Mouse (Mus musculus) G1E (cell line): ENCODE data around the gene Sgcg.

Experiments
- CTCF ChIP-seq: IDR thresholded peaks from 2 replicates; pipeline ENCODE4 v1.5.1; 2012; ENCODE audit warnings: low read depth, low read length, inconsistent platforms, mixed read lengths
- POLR2AphosphoS5 ChIP-seq: IDR thresholded peaks from 2 replicates; pipeline ENCODE4 v1.6.1; 2012; ENCODE audit warnings: low read depth, low read length, inconsistent platforms; ENCODE audit not compliant: insufficient replicate concordance
- TAL1 ChIP-seq: conservative IDR thresholded peaks from 2 replicates; pipeline ENCODE4 v1.6.1; 2012; ENCODE audit warnings: low read depth, low read length, inconsistent platforms, mixed read lengths

DNA sequence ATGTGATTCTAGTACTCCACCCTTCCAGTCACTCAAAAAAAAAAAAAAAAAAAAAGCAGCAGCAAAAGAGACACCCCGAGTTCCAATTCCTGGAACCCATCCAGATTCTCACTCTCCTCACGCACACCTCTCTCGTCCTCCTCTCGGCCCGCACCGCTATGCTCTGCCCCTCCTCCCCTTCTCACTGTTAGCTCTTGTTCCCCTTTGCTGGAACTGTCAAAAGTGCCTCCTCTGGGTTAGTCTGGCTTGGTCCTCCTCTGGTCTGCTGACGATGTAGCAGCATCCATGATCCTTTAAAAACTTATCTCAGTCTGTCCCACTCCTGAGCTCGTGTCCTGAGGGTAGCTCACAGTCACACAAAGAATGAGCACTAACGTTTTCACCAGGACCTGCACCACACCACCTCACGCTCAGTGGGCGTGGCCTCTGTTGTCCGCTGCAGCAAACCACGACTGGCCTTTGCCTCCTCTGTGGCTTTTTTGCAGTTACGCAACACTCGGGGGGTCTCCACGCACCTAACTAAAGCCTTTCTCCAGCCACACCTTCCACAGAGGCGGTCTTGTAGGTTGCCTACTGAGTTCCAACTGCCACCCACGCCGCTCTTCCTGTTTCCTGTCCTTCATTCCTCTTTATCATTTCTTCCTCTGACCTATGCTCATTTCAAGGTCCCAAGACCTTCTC lies 30.5 kb upstream of the Sgcg start:
- no peak for TF ChIP-seq POLR2AphosphoS5
- no peak for TF ChIP-seq TAL1
- no peak for TF ChIP-seq CTCF
